Mouse (Mus musculus): ENCODE measurements around the gene Stard8. TPM values are rescaled to one million over a fixed set of nuclear protein-coding genes. Genes with fewer than 3 reads are reported as not detected.

The Stard8 gene
- total and polyA plus RNA-seq, 3 experiments = 34.2 to 149 (median 56.4) TPM

GRCm38 (mm10) chrX:99042451-99042951 is 39.5 kb downstream of the Stard8 start:
- Histone ChIP-seq H3K27me3 (ENCODE audit: insufficient read depth, low read length) (no peaks in the 10 kb centered on the region), H3K9me3 (replicated peaks) (no peaks in the 10 kb centered on the region), H3K36me3 (replicated peaks) (peaks cover 15% of the 10 kb centered on the region), H3K4me1 (ENCODE audit: insufficient read depth, low read depth, low read length) (peaks cover 39% of the 10 kb centered on the region), H3K4me3 (ENCODE audit: low read depth, low read length) (peak overlapping the region; percentile 82)
- DNase-seq (ENCODE audit: low spot score) = peak; percentile 80
- ATAC-seq (ENCODE audit: extremely low read depth, insufficient number of reproducible peaks, low FRiP score, poor library complexity, severe bottlenecking) = peak; percentile 94
- TF ChIP-seq TAL1 (conservative IDR thresholded peaks at IDR 0.05; ENCODE audit: low read depth, low read length) (no peak), GATA2 (IDR thresholded peaks at IDR 0.05; ENCODE audit: borderline replicate concordance, low read depth, low read length) (no peak), POLR2AphosphoS5 (IDR thresholded peaks at IDR 0.05; ENCODE audit: insufficient replicate concordance, low read depth, low read length) (no peak), CTCF (IDR thresholded peaks at IDR 0.05; ENCODE audit: low read depth, low read length) (no peak), GATA1 (IDR thresholded peaks at IDR 0.05; ENCODE audit: borderline replicate concordance, low read length) (no peak)

- DNase-seq (ENCODE audit: low spot score) = no peak
- no peak for ATAC-seq (ENCODE audit: extremely low read depth, insufficient number of reproducible peaks, low FRiP score, poor library complexity, severe bottlenecking)
- TF ChIP-seq GATA2 (IDR thresholded peaks at IDR 0.05; ENCODE audit: borderline replicate concordance, low read depth, low read length) = no peak
- no peak for TF ChIP-seq CTCF (IDR thresholded peaks at IDR 0.05; ENCODE audit: low read depth, low read length)
- no peak for TF ChIP-seq GATA1 (IDR thresholded peaks at IDR 0.05; ENCODE audit: borderline replicate concordance, low read length)
- TF ChIP-seq POLR2AphosphoS5 (IDR thresholded peaks at IDR 0.05; ENCODE audit: insufficient replicate concordance, low read depth, low read length) = no peak
- TF ChIP-seq TAL1 (conservative IDR thresholded peaks at IDR 0.05; ENCODE audit: low read depth, low read length) = no peak
- Histone ChIP-seq H3K4me1 (ENCODE audit: insufficient read depth, low read depth, low read length) (peaks cover 47% of the 10 kb centered on the region), H3K27me3 (ENCODE audit: insufficient read depth, low read length) (no peaks in the 10 kb centered on the region), H3K9me3 (replicated peaks) (no peaks in the 10 kb centered on the region), H3K4me3 (ENCODE audit: low read depth, low read length) (peak overlapping the region; percentile 82), H3K36me3 (replicated peaks) (peaks cover 23% of the 10 kb centered on the region)
These were observed 40.2 kb downstream of the Stard8 start for GRCm38 (mm10) chrX:99043275-99043674.

GRCm38 (mm10) chrX:99043739-99044138 is 40.7 kb downstream of the Stard8 start:
- DNase-seq (ENCODE audit: low spot score) = no peak
- H3K4me1 ChIP-seq (ENCODE audit: insufficient read depth, low read depth, low read length) = peaks cover 52% of the 10 kb centered on the region

GRCm38 (mm10) chrX:99045315-99045714 is 42.3 kb downstream of the Stard8 start:
- Histone ChIP-seq H3K4me3 (ENCODE audit: low read depth, low read length) (peak overlapping the region; percentile 82), H3K36me3 (replicated peaks) (peaks cover 41% of the 10 kb centered on the region), H3K4me1 (ENCODE audit: insufficient read depth, low read depth, low read length) (peaks cover 58% of the 10 kb centered on the region), H3K9me3 (replicated peaks) (no peaks in the 10 kb centered on the region), H3K27me3 (ENCODE audit: insufficient read depth, low read length) (no peaks in the 10 kb centered on the region)
- ATAC-seq (ENCODE audit: extremely low read depth, insufficient number of reproducible peaks, low FRiP score, poor library complexity, severe bottlenecking) (no peak), DNase-seq (ENCODE audit: low spot score) (no peak)
- TF ChIP-seq TAL1 (conservative IDR thresholded peaks at IDR 0.05; ENCODE audit: low read depth, low read length) (no peak), POLR2AphosphoS5 (IDR thresholded peaks at IDR 0.05; ENCODE audit: insufficient replicate concordance, low read depth, low read length) (no peak), GATA2 (IDR thresholded peaks at IDR 0.05; ENCODE audit: borderline replicate concordance, low read depth, low read length) (no peak), CTCF (IDR thresholded peaks at IDR 0.05; ENCODE audit: low read depth, low read length) (no peak), GATA1 (IDR thresholded peaks at IDR 0.05; ENCODE audit: borderline replicate concordance, low read length) (no peak)

More at GRCm38 (mm10) chrX:99043739-99044138, 40.7 kb downstream of the Stard8 start:
- Histone ChIP-seq H3K9me3 (replicated peaks) (no peaks in the 10 kb centered on the region), H3K4me3 (ENCODE audit: low read depth, low read length) (peak overlapping the region; percentile 82), H3K27me3 (ENCODE audit: insufficient read depth, low read length) (no peaks in the 10 kb centered on the region), H3K36me3 (replicated peaks) (peaks cover 27% of the 10 kb centered on the region)
- TF ChIP-seq CTCF (IDR thresholded peaks at IDR 0.05; ENCODE audit: low read depth, low read length) (no peak), GATA1 (IDR thresholded peaks at IDR 0.05; ENCODE audit: borderline replicate concordance, low read length) (no peak), POLR2AphosphoS5 (IDR thresholded peaks at IDR 0.05; ENCODE audit: insufficient replicate concordance, low read depth, low read length) (no peak), TAL1 (conservative IDR thresholded peaks at IDR 0.05; ENCODE audit: low read depth, low read length) (no peak), GATA2 (IDR thresholded peaks at IDR 0.05; ENCODE audit: borderline replicate concordance, low read depth, low read length) (no peak)
- no peak for ATAC-seq (ENCODE audit: extremely low read depth, insufficient number of reproducible peaks, low FRiP score, poor library complexity, severe bottlenecking)

GRCm38 (mm10) chrX:99046360-99047055 is 43.5 kb downstream of the Stard8 start:
- peaks cover 47% of the 10 kb centered on the region for H3K36me3 ChIP-seq (replicated peaks)
- no peak for TF ChIP-seq GATA1 (IDR thresholded peaks at IDR 0.05; ENCODE audit: borderline replicate concordance, low read length)
- no peak for TF ChIP-seq CTCF (IDR thresholded peaks at IDR 0.05; ENCODE audit: low read depth, low read length)
- no peak for TF ChIP-seq GATA2 (IDR thresholded peaks at IDR 0.05; ENCODE audit: borderline replicate concordance, low read depth, low read length)
- no peak for TF ChIP-seq POLR2AphosphoS5 (IDR thresholded peaks at IDR 0.05; ENCODE audit: insufficient replicate concordance, low read depth, low read length)
- H3K27me3 ChIP-seq (ENCODE audit: insufficient read depth, low read length) = no peaks in the 10 kb centered on the region
- no peaks in the 10 kb centered on the region for H3K9me3 ChIP-seq (replicated peaks)
- ATAC-seq (ENCODE audit: extremely low read depth, insufficient number of reproducible peaks, low FRiP score, poor library complexity, severe bottlenecking) (no peak), DNase-seq (ENCODE audit: low spot score) (no peak)
- H3K4me1 ChIP-seq (ENCODE audit: insufficient read depth, low read depth, low read length) = peaks cover 65% of the 10 kb centered on the region
- H3K4me3 ChIP-seq (ENCODE audit: low read depth, low read length) = peak overlapping the region; percentile 46; the same call in 1 of the 2 replicates

- no peak overlapping the region; the same call in 1 of the 2 replicates for H3K4me3 ChIP-seq (ENCODE audit: low read depth, low read length)
- H3K27me3 ChIP-seq (ENCODE audit: insufficient read depth, low read length) = no peaks in the 10 kb centered on the region
- no peak for ATAC-seq (ENCODE audit: extremely low read depth, insufficient number of reproducible peaks, low FRiP score, poor library complexity, severe bottlenecking)
- H3K9me3 ChIP-seq (replicated peaks) = no peaks in the 10 kb centered on the region
- peaks cover 73% of the 10 kb centered on the region for H3K4me1 ChIP-seq (ENCODE audit: insufficient read depth, low read depth, low read length)
- no peak for DNase-seq (ENCODE audit: low spot score)
- 0 out of 2 replicates have a peak, but pooled peaks have one; percentile 12 for TF ChIP-seq CTCF (IDR thresholded peaks at IDR 0.05; ENCODE audit: low read depth, low read length)
- no peak for TF ChIP-seq TAL1 (conservative IDR thresholded peaks at IDR 0.05; ENCODE audit: low read depth, low read length)
- peaks cover 60% of the 10 kb centered on the region for H3K36me3 ChIP-seq (replicated peaks)
These were observed 45.1 kb downstream of the Stard8 start for GRCm38 (mm10) chrX:99048111-99048510.

Data from G1E (cell line).